Mouse (Mus musculus) limb, embryonic 13.5 days (tissue): ENCODE data around the gene Kcnmb4. TPM values are rescaled to one million over a fixed set of nuclear protein-coding genes. Genes with fewer than 3 reads are reported as not detected.
A peak's percentile ranks its signal among the peaks of the same experiment; 100 is the strongest.

ENCODE experiments used
- ATAC-seq: fragments of 200-750 bp; cut with Nextera tagmentation; 2 replicates; pipeline ENCODE4 v1.8.0; 2017; ENCODE audit warnings: low read depth, moderate number of reproducible peaks, moderate TSS enrichment; ENCODE audit not compliant: low FRiP score
- H3K27ac ChIP-seq: fragments of 300-500 bp; sonication (generic); 2 replicates; pipeline ENCODE4 v1.5.1; 2015; ENCODE audit warnings: inconsistent platforms, mild to moderate bottlenecking, moderate library complexity
- H3K27me3 ChIP-seq: fragments of 300-500 bp; sonication (generic); 2 replicates; pipeline ENCODE4 v1.6.1; 2015; ENCODE audit warnings: mild to moderate bottlenecking, inconsistent platforms
- H3K36me3 ChIP-seq: fragments of 300-500 bp; sonication (generic); 2 replicates; pipeline ENCODE4 v1.6.1; 2015; ENCODE audit warnings: inconsistent platforms, mild to moderate bottlenecking, moderate library complexity
- H3K4me1 ChIP-seq: fragments of 300-500 bp; sonication (generic); 2 replicates; pipeline ENCODE4 v1.6.1; 2015; ENCODE audit warnings: inconsistent platforms
- H3K4me2 ChIP-seq: fragments of 300-500 bp; sonication (generic); replicated peaks from 2 replicates; pipeline ENCODE4 v1.6.1; 2015; ENCODE audit warnings: inconsistent platforms, mild to moderate bottlenecking, moderate library complexity
- H3K4me3 ChIP-seq: fragments of 300-500 bp; sonication (generic); 2 replicates; pipeline ENCODE4 v1.5.1; 2015; ENCODE audit warnings: moderate library complexity, mild to moderate bottlenecking, inconsistent platforms
- H3K9ac ChIP-seq: fragments of 300-500 bp; sonication (generic); 2 replicates; pipeline ENCODE4 v1.6.1; 2015; ENCODE audit warnings: mild to moderate bottlenecking, inconsistent platforms
- H3K9me3 ChIP-seq: fragments of 300-500 bp; sonication (generic); 2 replicates; pipeline ENCODE4 v1.6.1; 2016; ENCODE audit warnings: inconsistent platforms
- WGBS: fragments of 180-500 bp; shearing (Covaris S2); methylation state at CpG from one replicate; pipeline ENCODE4 v1.1.7; 2015; 5-methylcytosine and 5-hydroxymethylcytosine counted together
- polyA plus RNA-seq: library from polyadenylated mRNA; unstranded; fragments of >200 nt; fragmentation: Nextera tagmentation; extraction: Ambion mirVana; gene quantifications from 2 replicates; pipeline ENCODE4 v1.2.1, GENCODE M21; 2015

Gene Kcnmb4
- polyA plus RNA-seq, 1 experiment from 2014 or later: 23.5 TPM

GRCm38 (mm10) chr10:116447176-116447575 lies 26.5 kb downstream of the Kcnmb4 start:
- ATAC-seq: no peak
- Histone ChIP-seq H3K4me2 (no peak overlapping the region), H3K9ac (no peak overlapping the region), H3K27me3 (no peaks in the 10 kb centered on the region), H3K4me3 (no peak overlapping the region), H3K4me1 (peaks cover 12% of the 10 kb centered on the region), H3K36me3 (peaks cover 14% of the 10 kb centered on the region), H3K9me3 (no peaks in the 10 kb centered on the region), H3K27ac (peak overlapping the region; percentile 10; the same call in 1 of the 2 replicates)
- 48% methylated on average over 9 of the region's 9 CpGs for WGBS

- Histone ChIP-seq H3K9ac (no peak overlapping the region), H3K4me1 (peaks cover 22% of the 10 kb centered on the region), H3K27ac (no peak overlapping the region), H3K27me3 (no peaks in the 10 kb centered on the region), H3K4me2 (no peak overlapping the region), H3K4me3 (no peak overlapping the region), H3K9me3 (no peaks in the 10 kb centered on the region), H3K36me3 (peaks cover 14% of the 10 kb centered on the region)
- WGBS: 90% methylated on average over 11 of the region's 12 CpGs
- no peak for ATAC-seq
Observed at GRCm38 (mm10) chr10:116446040-116446439, 27.6 kb downstream of the Kcnmb4 start.

- Histone ChIP-seq H3K36me3 (peaks cover 14% of the 10 kb centered on the region), H3K27ac (no peak overlapping the region), H3K4me1 (peaks cover 29% of the 10 kb centered on the region), H3K9me3 (no peaks in the 10 kb centered on the region), H3K4me2 (no peak overlapping the region), H3K9ac (no peak overlapping the region), H3K27me3 (no peaks in the 10 kb centered on the region), H3K4me3 (no peak overlapping the region)
- 95% methylated on average over 8 of the region's 8 CpGs for WGBS
- no peak for ATAC-seq
Observed at GRCm38 (mm10) chr10:116444826-116445225, 28.9 kb downstream of the Kcnmb4 start.

GRCm38 (mm10) chr10:116444371-116444770 lies 29.3 kb downstream of the Kcnmb4 start:
- no peaks in the 10 kb centered on the region for H3K27me3 ChIP-seq
- H3K4me2 ChIP-seq: no peak overlapping the region
- peaks cover 17% of the 10 kb centered on the region for H3K36me3 ChIP-seq
- H3K4me3 ChIP-seq: no peak overlapping the region
- no peak overlapping the region for H3K27ac ChIP-seq
- H3K9me3 ChIP-seq: no peaks in the 10 kb centered on the region; the same call in 1 of the 2 replicates
- 97% methylated on average over 10 of the region's 10 CpGs for WGBS
- no peak for ATAC-seq
- no peak overlapping the region for H3K9ac ChIP-seq
- peaks cover 29% of the 10 kb centered on the region for H3K4me1 ChIP-seq

- Histone ChIP-seq H3K27me3 (no peaks in the 10 kb centered on the region), H3K4me1 (peaks cover 22% of the 10 kb centered on the region), H3K36me3 (peaks cover 29% of the 10 kb centered on the region), H3K4me2 (peak overlapping the region; percentile 49), H3K4me3 (no peak overlapping the region), H3K9me3 (peaks cover 10% of the 10 kb centered on the region), H3K27ac (peak overlapping the region; percentile 48; the same call in 1 of the 2 replicates), H3K9ac (no peak overlapping the region)
- ATAC-seq: no peak
- 91% methylated on average over 7 of the region's 7 CpGs for whole genome bisulfite sequencing
Observed at GRCm38 (mm10) chr10:116440946-116441345, 32.7 kb downstream of the Kcnmb4 start.

- Histone ChIP-seq H3K4me1 (peaks cover 25% of the 10 kb centered on the region), H3K4me3 (no peak overlapping the region), H3K9me3 (peaks cover 10% of the 10 kb centered on the region), H3K4me2 (no peak overlapping the region), H3K9ac (no peak overlapping the region), H3K36me3 (peaks cover 28% of the 10 kb centered on the region), H3K27me3 (no peaks in the 10 kb centered on the region), H3K27ac (no peak overlapping the region)
- WGBS: 91% methylated on average over 10 of the region's 10 CpGs
- no peak for ATAC-seq
Observed at GRCm38 (mm10) chr10:116440088-116440487, 33.6 kb downstream of the Kcnmb4 start.

GRCm38 (mm10) chr10:116435455-116435854 lies 38.2 kb downstream of the Kcnmb4 start:
- Histone ChIP-seq H3K9me3 (peaks cover 10% of the 10 kb centered on the region), H3K4me3 (no peak overlapping the region), H3K4me1 (peaks cover 19% of the 10 kb centered on the region), H3K9ac (no peak overlapping the region), H3K36me3 (peaks cover 15% of the 10 kb centered on the region), H3K27me3 (no peaks in the 10 kb centered on the region), H3K27ac (no peak overlapping the region), H3K4me2 (no peak overlapping the region)
- 87% methylated on average over 12 of the region's 12 CpGs for WGBS
- ATAC-seq: no peak

- 86% methylated on average over 7 of the region's 7 CpGs for WGBS
- no peak for ATAC-seq
- no peaks in the 10 kb centered on the region for H3K27me3 ChIP-seq
- H3K9me3 ChIP-seq: peaks cover 19% of the 10 kb centered on the region
- no peak overlapping the region for H3K4me2 ChIP-seq
- no peak overlapping the region for H3K9ac ChIP-seq
- no peak overlapping the region for H3K27ac ChIP-seq
- peaks cover 16% of the 10 kb centered on the region for H3K36me3 ChIP-seq
- peaks cover 25% of the 10 kb centered on the region for H3K4me1 ChIP-seq
- H3K4me3 ChIP-seq: no peak overlapping the region
Observed at GRCm38 (mm10) chr10:116432421-116432820, 41.3 kb downstream of the Kcnmb4 start.

- Histone ChIP-seq H3K9ac (no peak overlapping the region), H3K4me1 (peaks cover 13% of the 10 kb centered on the region), H3K27me3 (no peaks in the 10 kb centered on the region), H3K9me3 (peaks cover 19% of the 10 kb centered on the region), H3K36me3 (peaks cover 23% of the 10 kb centered on the region), H3K4me2 (no peak overlapping the region), H3K4me3 (no peak overlapping the region), H3K27ac (no peak overlapping the region)
- WGBS: 95% methylated on average over 26 of the region's 26 CpGs
- ATAC-seq: no peak
Observed at GRCm38 (mm10) chr10:116428026-116428780, 45.5 kb downstream of the Kcnmb4 start.

GRCm38 (mm10) chr10:116426176-116426575 lies 47.5 kb downstream of the Kcnmb4 start:
- peaks cover 19% of the 10 kb centered on the region for H3K9me3 ChIP-seq
- no peak overlapping the region for H3K4me2 ChIP-seq
- H3K27me3 ChIP-seq: no peaks in the 10 kb centered on the region
- WGBS: 81% methylated on average over 7 of the region's 7 CpGs
- H3K9ac ChIP-seq: no peak overlapping the region
- no peak for ATAC-seq
- peaks cover 13% of the 10 kb centered on the region for H3K4me1 ChIP-seq
- H3K4me3 ChIP-seq: no peak overlapping the region
- H3K27ac ChIP-seq: no peak overlapping the region
- peaks cover 23% of the 10 kb centered on the region for H3K36me3 ChIP-seq

- Histone ChIP-seq H3K27ac (no peak overlapping the region), H3K36me3 (peaks cover 23% of the 10 kb centered on the region), H3K4me2 (no peak overlapping the region), H3K4me1 (peaks cover 6% of the 10 kb centered on the region), H3K27me3 (no peaks in the 10 kb centered on the region), H3K9me3 (peaks cover 19% of the 10 kb centered on the region), H3K4me3 (no peak overlapping the region), H3K9ac (no peak overlapping the region)
- no peak for ATAC-seq
- 89% methylated on average over 6 of the region's 6 CpGs for WGBS
Observed at GRCm38 (mm10) chr10:116424921-116425320, 48.8 kb downstream of the Kcnmb4 start.

GRCm38 (mm10) chr10:116422551-116422950 lies 51.1 kb downstream of the Kcnmb4 start:
- Histone ChIP-seq H3K36me3 (peaks cover 20% of the 10 kb centered on the region), H3K27ac (no peak overlapping the region), H3K4me1 (no peaks in the 10 kb centered on the region), H3K27me3 (no peaks in the 10 kb centered on the region), H3K9ac (no peak overlapping the region), H3K4me2 (no peak overlapping the region), H3K9me3 (0 out of 2 replicates have a peak, but pooled peaks cover under 1% of the 10 kb centered on the region), H3K4me3 (no peak overlapping the region)
- no peak for ATAC-seq
- 87% methylated on average over 2 of the region's 2 CpGs for whole genome bisulfite sequencing

- WGBS: 91% methylated on average over 6 of the region's 6 CpGs
- no peak overlapping the region for H3K9ac ChIP-seq
Observed at GRCm38 (mm10) chr10:116420976-116421375, 52.7 kb downstream of the Kcnmb4 start.

More at GRCm38 (mm10) chr10:116420976-116421375, 52.7 kb downstream of the Kcnmb4 start:
- Histone ChIP-seq H3K27me3 (no peaks in the 10 kb centered on the region), H3K27ac (no peak overlapping the region), H3K36me3 (peaks cover 19% of the 10 kb centered on the region), H3K4me3 (no peak overlapping the region), H3K9me3 (no peaks in the 10 kb centered on the region), H3K4me1 (0 out of 2 replicates have a peak, but pooled peaks cover 3% of the 10 kb centered on the region), H3K4me2 (no peak overlapping the region)
- no peak for ATAC-seq
